Mouse (Mus musculus): ENCODE measurements around the gene Cth. TPM values are rescaled to one million over a fixed set of nuclear protein-coding genes. Genes with fewer than 3 reads are reported as not detected.

The Cth gene
- total and polyA plus RNA-seq, 2 experiments from 2014 or later, result 0.14 to 1.1 TPM

GRCm38 (mm10) chr3:157926761-157927160 lies 1.9 kb upstream of the Cth start:
- Histone ChIP-seq H3K36me3 (replicated peaks; ENCODE audit: control insufficient read depth, insufficient read depth, low read length) (no peaks in the 10 kb centered on the region), H3K27ac (ENCODE audit: low read depth) (no peak overlapping the region), H3K4me1 (ENCODE audit: control insufficient read depth, insufficient read depth) (no peaks in the 10 kb centered on the region), H3K9me3 (replicated peaks; ENCODE audit: control insufficient read depth, low read length) (no peaks in the 10 kb centered on the region), H3K4me2 (ENCODE audit: low read depth, low read length) (no peak overlapping the region), H3K4me3 (ENCODE audit: low read depth, low read length) (no peak overlapping the region), H3K9ac (replicated peaks; ENCODE audit: low read depth, low read length) (no peak overlapping the region), H3K27me3 (ENCODE audit: control insufficient read depth, insufficient read depth, low read length) (no peaks in the 10 kb centered on the region)
- no peak for TF ChIP-seq EP300 (IDR thresholded peaks at IDR 0.05; ENCODE audit: low read depth)
- no peak for TF ChIP-seq CTCF (IDR thresholded peaks at IDR 0.05; ENCODE audit: low read depth)
- no peak for ATAC-seq (ENCODE audit: insufficient read depth, low read depth)
- no peak for DNase-seq (ENCODE audit: low spot score)
- 48% methylated on average over 2 of the region's 2 CpGs for WGBS

- TF ChIP-seq CTCF (IDR thresholded peaks at IDR 0.05; ENCODE audit: low read depth) (no peak), EP300 (IDR thresholded peaks at IDR 0.05; ENCODE audit: low read depth) (no peak)
- DNase-seq (ENCODE audit: low spot score), result no peak
- 84% methylated on average over 14 of the region's 14 CpGs for WGBS
Measured at GRCm38 (mm10) chr3:157925706-157926510, 1.0 kb upstream of the Cth start.

GRCm38 (mm10) chr3:157923268-157923835 lies 1.5 kb downstream of the Cth start:
- no peak overlapping the region for H3K4me3 ChIP-seq (ENCODE audit: low read depth, low read length)
- 90% methylated on average over 3 of the region's 3 CpGs for WGBS
- TF ChIP-seq EP300 (IDR thresholded peaks at IDR 0.05; ENCODE audit: low read depth) (no peak), CTCF (IDR thresholded peaks at IDR 0.05; ENCODE audit: low read depth) (no peak)

More at GRCm38 (mm10) chr3:157925706-157926510, 1.0 kb upstream of the Cth start:
- ATAC-seq (ENCODE audit: insufficient read depth, low read depth), result no peak
- Histone ChIP-seq H3K36me3 (replicated peaks; ENCODE audit: control insufficient read depth, insufficient read depth, low read length) (no peaks in the 10 kb centered on the region), H3K27ac (ENCODE audit: low read depth) (no peak overlapping the region), H3K27me3 (ENCODE audit: control insufficient read depth, insufficient read depth, low read length) (no peaks in the 10 kb centered on the region), H3K9ac (replicated peaks; ENCODE audit: low read depth, low read length) (no peak overlapping the region), H3K4me3 (ENCODE audit: low read depth, low read length) (no peak overlapping the region), H3K9me3 (replicated peaks; ENCODE audit: control insufficient read depth, low read length) (no peaks in the 10 kb centered on the region), H3K4me2 (ENCODE audit: low read depth, low read length) (no peak overlapping the region), H3K4me1 (ENCODE audit: control insufficient read depth, insufficient read depth) (no peaks in the 10 kb centered on the region)

GRCm38 (mm10) chr3:157921376-157921775 lies 3.5 kb downstream of the Cth start:
- Histone ChIP-seq H3K4me1 (ENCODE audit: control insufficient read depth, insufficient read depth) (no peaks in the 10 kb centered on the region), H3K27ac (ENCODE audit: low read depth) (no peak overlapping the region), H3K27me3 (ENCODE audit: control insufficient read depth, insufficient read depth, low read length) (no peaks in the 10 kb centered on the region), H3K4me2 (ENCODE audit: low read depth, low read length) (no peak overlapping the region), H3K4me3 (ENCODE audit: low read depth, low read length) (no peak overlapping the region), H3K9ac (replicated peaks; ENCODE audit: low read depth, low read length) (no peak overlapping the region), H3K36me3 (replicated peaks; ENCODE audit: control insufficient read depth, insufficient read depth, low read length) (no peaks in the 10 kb centered on the region), H3K9me3 (replicated peaks; ENCODE audit: control insufficient read depth, low read length) (no peaks in the 10 kb centered on the region)
- TF ChIP-seq CTCF (IDR thresholded peaks at IDR 0.05; ENCODE audit: low read depth), result no peak
- TF ChIP-seq EP300 (IDR thresholded peaks at IDR 0.05; ENCODE audit: low read depth), result no peak
- ATAC-seq (ENCODE audit: insufficient read depth, low read depth), result no peak
- no peak for DNase-seq (ENCODE audit: low spot score)
- 79% methylated on average over 2 of the region's 2 CpGs for WGBS

More at GRCm38 (mm10) chr3:157923268-157923835, 1.5 kb downstream of the Cth start:
- no peaks in the 10 kb centered on the region for H3K9me3 ChIP-seq (replicated peaks; ENCODE audit: control insufficient read depth, low read length)
- H3K27ac ChIP-seq (ENCODE audit: low read depth), result no peak overlapping the region
- H3K4me2 ChIP-seq (ENCODE audit: low read depth, low read length), result no peak overlapping the region
- no peak for ATAC-seq (ENCODE audit: insufficient read depth, low read depth)
- H3K27me3 ChIP-seq (ENCODE audit: control insufficient read depth, insufficient read depth, low read length), result no peaks in the 10 kb centered on the region
- H3K36me3 ChIP-seq (replicated peaks; ENCODE audit: control insufficient read depth, insufficient read depth, low read length), result no peaks in the 10 kb centered on the region
- DNase-seq (ENCODE audit: low spot score), result no peak
- H3K9ac ChIP-seq (replicated peaks; ENCODE audit: low read depth, low read length), result no peak overlapping the region
- H3K4me1 ChIP-seq (ENCODE audit: control insufficient read depth, insufficient read depth), result no peaks in the 10 kb centered on the region

GRCm38 (mm10) chr3:157916336-157916735 lies 8.5 kb downstream of the Cth start:
- H3K4me1 ChIP-seq (ENCODE audit: control insufficient read depth, insufficient read depth), result no peaks in the 10 kb centered on the region
- no peak overlapping the region for H3K4me3 ChIP-seq (ENCODE audit: low read depth, low read length)
- ATAC-seq (ENCODE audit: insufficient read depth, low read depth) (no peak), DNase-seq (ENCODE audit: low spot score) (no peak)
- 86% methylated on average over 4 of the region's 4 CpGs for WGBS
- H3K9ac ChIP-seq (replicated peaks; ENCODE audit: low read depth, low read length), result no peak overlapping the region
- H3K9me3 ChIP-seq (replicated peaks; ENCODE audit: control insufficient read depth, low read length), result no peaks in the 10 kb centered on the region
- TF ChIP-seq CTCF (IDR thresholded peaks at IDR 0.05; ENCODE audit: low read depth) (no peak), EP300 (IDR thresholded peaks at IDR 0.05; ENCODE audit: low read depth) (no peak)
- no peaks in the 10 kb centered on the region for H3K36me3 ChIP-seq (replicated peaks; ENCODE audit: control insufficient read depth, insufficient read depth, low read length)
- H3K27me3 ChIP-seq (ENCODE audit: control insufficient read depth, insufficient read depth, low read length), result no peaks in the 10 kb centered on the region
- no peak overlapping the region for H3K4me2 ChIP-seq (ENCODE audit: low read depth, low read length)
- no peak overlapping the region for H3K27ac ChIP-seq (ENCODE audit: low read depth)
